Mouse (Mus musculus) cerebellum, adult 8-10 months (tissue): Measurements from ENCODE around the gene Dnajc15.

ENCODE experiments used
- DNase-seq: peaks from one replicate; pipeline ENCODE4 v3.0.0; 2022

The Dnajc15 gene

DNA sequence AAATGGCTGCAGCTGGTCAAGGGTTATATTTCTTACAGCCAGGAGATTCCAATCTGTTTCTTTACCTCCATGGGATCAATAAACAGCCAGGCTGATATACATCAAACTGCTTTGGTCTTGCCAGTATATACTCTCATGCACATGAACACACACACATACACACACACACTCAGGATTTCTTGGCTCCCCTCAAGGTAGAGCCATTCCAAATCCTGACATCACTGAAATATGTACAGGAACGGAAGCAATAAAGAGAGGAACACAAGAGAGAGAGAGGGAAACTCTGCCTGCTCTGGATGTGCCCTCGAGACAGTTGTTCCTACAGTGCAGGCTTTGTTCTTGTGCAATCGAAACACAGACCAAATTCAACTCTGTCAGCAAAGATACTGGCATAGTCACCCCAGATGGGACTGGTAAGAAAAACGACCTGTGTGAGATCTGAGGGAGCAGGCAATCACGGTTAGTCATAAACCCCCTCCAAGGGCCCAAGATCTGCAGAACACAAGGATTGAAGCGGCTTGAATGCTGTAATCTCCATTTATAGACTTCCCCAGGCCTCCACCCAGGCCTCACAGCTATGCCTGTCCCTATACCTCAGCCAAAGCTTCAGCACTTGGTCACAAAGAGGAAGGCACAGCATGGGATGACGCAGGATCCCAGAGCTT lies 80.5 kb downstream of the Dnajc15 start:
- DNase-seq = no peak

- DNase-seq = no peak
Observed at GRCm38 (mm10) chr14:77792998-77793397, 81.9 kb downstream of the Dnajc15 start.

- DNase-seq = no peak
Observed at GRCm38 (mm10) chr14:77783217-77783616, 91.7 kb downstream of the Dnajc15 start.

DNA sequence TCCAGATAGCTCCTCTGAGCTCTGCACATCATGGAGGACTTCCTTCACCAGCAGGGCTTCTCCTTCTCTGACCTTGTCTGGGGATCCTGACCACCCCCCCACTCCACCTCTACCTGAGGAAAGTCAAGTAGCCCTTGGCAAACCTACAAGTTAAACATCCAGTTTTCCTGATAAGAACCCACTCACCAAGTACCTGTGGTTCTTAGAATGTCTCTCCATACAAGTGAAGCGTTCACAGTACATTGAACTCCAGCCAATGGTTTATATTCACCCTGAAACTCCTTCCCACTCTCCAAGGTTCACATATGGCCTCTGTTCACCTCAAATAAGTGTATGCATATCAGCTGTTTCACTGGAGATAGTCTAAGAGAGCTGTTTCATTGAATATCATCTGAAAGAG lies 97.6 kb downstream of the Dnajc15 start:
- no peak for DNase-seq

DNA sequence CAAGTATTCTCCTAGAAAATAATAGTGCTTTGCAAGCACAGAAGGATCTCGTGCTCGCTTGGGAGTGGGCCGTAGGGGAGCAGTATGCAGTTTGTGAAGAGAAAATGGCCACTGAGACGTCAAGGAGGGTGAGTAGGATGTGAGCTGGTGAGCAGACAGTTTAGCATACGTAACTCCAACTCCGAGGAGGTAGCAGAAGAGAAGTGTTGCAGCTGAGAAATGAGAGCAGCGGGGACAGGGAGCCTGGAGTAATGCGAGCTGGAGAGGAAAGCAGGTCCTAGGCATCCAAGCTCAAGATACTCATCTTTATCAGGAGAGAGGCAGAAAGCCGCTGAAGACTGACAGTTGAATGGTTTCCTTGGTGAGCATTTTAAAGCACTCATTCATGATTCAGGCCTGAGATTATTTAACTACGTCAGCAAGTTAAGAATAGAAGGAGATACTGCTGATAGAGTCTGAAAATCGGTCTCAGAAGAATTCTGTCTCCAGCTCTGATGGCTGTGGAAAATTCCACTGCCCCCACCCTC lies 98.9 kb downstream of the Dnajc15 start:
- DNase-seq = no peak

DNA sequence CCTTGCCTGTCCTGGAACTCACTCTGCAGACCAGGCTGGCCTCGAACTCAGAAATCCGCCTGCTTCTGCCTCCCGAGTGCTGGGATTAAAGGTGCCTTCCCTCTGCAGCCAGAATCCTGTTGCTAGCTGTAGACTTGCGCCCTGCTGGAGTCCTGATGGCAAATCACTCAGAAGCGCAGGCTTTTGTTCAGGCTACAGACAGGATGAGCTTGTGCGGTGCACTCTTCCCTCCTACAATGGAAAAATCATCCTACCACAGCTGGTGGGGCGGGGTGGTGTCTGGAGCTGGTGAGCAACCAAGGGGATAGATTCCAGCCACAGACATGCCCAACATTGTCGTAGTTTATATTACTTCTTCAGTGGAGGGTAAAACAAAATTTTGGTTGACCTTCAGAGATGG lies 101.6 kb downstream of the Dnajc15 start:
- no peak for DNase-seq

- no peak for DNase-seq
Observed at GRCm38 (mm10) chr14:77771626-77772025, 103.3 kb downstream of the Dnajc15 start.
